Mouse (Mus musculus) neural tube, embryonic 11.5 days (tissue): ENCODE data around the gene Efcab6. TPM values are rescaled to one million over a fixed set of nuclear protein-coding genes. Genes with fewer than 3 reads are reported as not detected.

Source experiments
- ATAC-seq: fragments of 200-750 bp; cut with Nextera tagmentation; 2 replicates; pipeline ENCODE4 v1.8.0; 2017; ENCODE audit warnings: moderate number of reproducible peaks, mild to moderate bottlenecking, moderate TSS enrichment, moderate library complexity; ENCODE audit not compliant: insufficient read depth, low FRiP score, low TSS enrichment
- DNase-seq: peaks from one replicate; pipeline ENCODE4 v3.0.0-alpha.2; 2015; ENCODE audit warnings: low spot score
- H3K27ac ChIP-seq: fragments of 300-500 bp; sonication (generic); 2 replicates; pipeline ENCODE4 v1.5.1; 2014; ENCODE audit warnings: low read depth, mild to moderate bottlenecking, low read length
- H3K27me3 ChIP-seq: fragments of 300-500 bp; sonication (generic); 2 replicates; pipeline ENCODE4 v1.6.1; 2014; ENCODE audit warnings: mild to moderate bottlenecking, low read length, mixed read lengths; ENCODE audit not compliant: control insufficient read depth, insufficient read depth
- H3K36me3 ChIP-seq: fragments of 300-500 bp; sonication (generic); 2 replicates; pipeline ENCODE4 v1.6.1; 2014; ENCODE audit warnings: mild to moderate bottlenecking, low read length, moderate library complexity, mixed read lengths; ENCODE audit not compliant: control insufficient read depth, insufficient read depth
- H3K4me1 ChIP-seq: fragments of 300-500 bp; sonication (generic); 2 replicates; pipeline ENCODE4 v1.6.1; 2014; ENCODE audit warnings: low read length, mixed read lengths; ENCODE audit not compliant: control insufficient read depth, insufficient read depth
- H3K4me2 ChIP-seq: fragments of 300-500 bp; sonication (generic); 2 replicates; pipeline ENCODE4 v1.6.1; 2014; ENCODE audit warnings: low read depth, mild to moderate bottlenecking, moderate library complexity
- H3K4me3 ChIP-seq: fragments of 300-500 bp; sonication (generic); 2 replicates; pipeline ENCODE4 v1.5.1; 2014; ENCODE audit warnings: low read depth, low read length
- H3K9ac ChIP-seq: fragments of 300-500 bp; sonication (generic); 2 replicates; pipeline ENCODE4 v1.6.1; 2014; ENCODE audit warnings: mild to moderate bottlenecking, low read length
- H3K9me3 ChIP-seq: fragments of 300-500 bp; sonication (generic); 2 replicates; pipeline ENCODE4 v1.6.1; 2016; ENCODE audit warnings: low read length; ENCODE audit not compliant: control insufficient read depth
- WGBS: fragments of 180-500 bp; shearing (Covaris S2); extraction: QIAGEN DNeasy Blood & Tissue Kit; methylation state at CpG from one replicate; pipeline ENCODE4 v1.1.7; 2014; 5-methylcytosine and 5-hydroxymethylcytosine counted together
- polyA plus RNA-seq: library from polyadenylated mRNA; unstranded; fragments of >200 nt; fragmentation: Nextera tagmentation; extraction: Ambion mirVana; gene quantifications from 2 replicates; pipeline ENCODE4 v1.2.1, GENCODE M21; 2014

Gene Efcab6
- polyA plus RNA-seq, 1 experiment from 2014 or later: 0.41 TPM

DNA sequence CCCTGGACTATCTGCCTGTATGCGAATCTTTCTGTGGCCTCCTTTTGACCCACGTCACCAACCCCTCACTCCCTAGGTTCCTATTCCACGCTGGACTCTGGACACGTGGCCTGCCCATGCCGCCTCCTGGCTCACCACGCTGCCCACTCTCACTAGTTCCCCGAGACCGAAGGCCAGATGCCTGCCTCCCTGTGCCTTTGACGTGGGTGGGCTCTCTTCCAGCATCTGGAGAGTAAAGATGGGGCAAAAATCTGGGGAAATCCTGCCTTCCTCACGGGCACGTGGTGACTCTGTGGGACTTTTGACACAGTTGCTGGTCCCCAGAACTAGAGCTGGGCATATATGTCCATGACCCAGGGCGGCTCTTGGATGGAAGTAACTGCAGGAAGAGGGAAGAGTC is 222.8 kb downstream of the Efcab6 start:
- Histone ChIP-seq H3K4me3 (no peak overlapping the region), H3K4me1 (peaks cover 6% of the 10 kb centered on the region; the same call in 1 of the 2 replicates)

GRCm38 (mm10) chr15:83840950-83841719 is 224.0 kb downstream of the Efcab6 start:
- Histone ChIP-seq H3K9ac (no peak overlapping the region), H3K9me3 (no peaks in the 10 kb centered on the region), H3K36me3 (no peaks in the 10 kb centered on the region), H3K4me1 (peaks cover 6% of the 10 kb centered on the region; the same call in 1 of the 2 replicates), H3K27ac (no peak overlapping the region), H3K4me3 (no peak overlapping the region), H3K4me2 (no peak overlapping the region), H3K27me3 (no peaks in the 10 kb centered on the region)
- ATAC-seq (no peak), DNase-seq (no peak)
- 76% methylated on average over 10 of the region's 10 CpGs for WGBS

More for the DNA sequence above, 222.8 kb downstream of the Efcab6 start:
- ATAC-seq (no peak), DNase-seq (no peak)
- no peaks in the 10 kb centered on the region for H3K9me3 ChIP-seq
- H3K9ac ChIP-seq: no peak overlapping the region
- no peak overlapping the region for H3K4me2 ChIP-seq
- H3K36me3 ChIP-seq: no peaks in the 10 kb centered on the region
- no peaks in the 10 kb centered on the region for H3K27me3 ChIP-seq
- no peak overlapping the region for H3K27ac ChIP-seq
- WGBS: 84% methylated on average over 12 of the region's 12 CpGs

DNA sequence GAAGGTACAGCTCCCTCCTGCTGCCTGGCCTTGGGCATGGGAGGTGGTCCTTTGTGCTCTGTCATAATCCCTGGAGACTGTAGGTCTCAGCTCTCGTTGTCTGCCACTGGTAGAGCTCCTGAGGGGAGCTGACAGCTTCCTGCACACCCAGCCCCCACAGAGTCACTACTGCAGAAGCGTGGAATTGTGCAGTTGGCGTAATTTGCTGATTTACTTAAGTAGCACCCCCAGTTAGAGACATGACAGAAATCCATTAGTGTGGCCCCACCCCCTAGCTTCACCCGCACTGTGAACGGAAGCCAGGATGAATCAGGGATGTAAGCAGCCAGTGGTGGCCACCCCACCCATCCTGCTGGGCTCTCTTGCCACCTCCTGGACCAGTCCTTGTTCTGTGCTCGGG is 232.9 kb downstream of the Efcab6 start:
- Histone ChIP-seq H3K4me2 (no peak overlapping the region), H3K9ac (no peak overlapping the region), H3K9me3 (no peaks in the 10 kb centered on the region), H3K4me3 (no peak overlapping the region), H3K27me3 (no peaks in the 10 kb centered on the region), H3K27ac (no peak overlapping the region), H3K4me1 (no peaks in the 10 kb centered on the region), H3K36me3 (no peaks in the 10 kb centered on the region)
- WGBS: 73% methylated on average over 6 of the region's 6 CpGs
- DNase-seq (no peak), ATAC-seq (no peak)

- no peak overlapping the region for H3K27ac ChIP-seq
- no peaks in the 10 kb centered on the region for H3K36me3 ChIP-seq
- H3K4me2 ChIP-seq: no peak overlapping the region
- 68% methylated on average over 13 of the region's 13 CpGs for WGBS
- DNase-seq (no peak), ATAC-seq (no peak)
- no peak overlapping the region for H3K9ac ChIP-seq
- H3K4me1 ChIP-seq: no peaks in the 10 kb centered on the region
- no peaks in the 10 kb centered on the region for H3K9me3 ChIP-seq
- no peaks in the 10 kb centered on the region for H3K27me3 ChIP-seq
- no peak overlapping the region for H3K4me3 ChIP-seq
Observed at GRCm38 (mm10) chr15:83829226-83829625, 236.0 kb downstream of the Efcab6 start.

DNA sequence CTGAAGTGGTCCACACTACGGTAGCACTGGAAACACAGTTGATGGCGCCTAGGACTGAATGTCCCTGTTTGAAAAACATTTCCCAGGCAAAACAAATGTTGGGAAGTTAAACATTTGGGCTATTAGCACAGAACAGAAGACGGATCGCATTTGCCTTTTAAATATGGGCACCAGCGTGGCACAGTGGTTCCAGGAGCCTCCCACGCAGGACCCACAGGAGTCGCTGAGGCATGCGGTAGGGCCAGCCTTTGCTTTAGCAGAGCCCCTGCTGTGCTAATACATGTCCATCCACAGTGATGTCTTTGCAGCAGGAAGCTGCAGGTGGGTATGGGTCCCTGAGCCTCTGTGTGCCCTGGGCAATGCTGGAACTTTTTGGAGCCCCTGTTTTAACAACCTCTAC is 237.2 kb downstream of the Efcab6 start:
- 90% methylated on average over 8 of the region's 8 CpGs for WGBS
- H3K4me3 ChIP-seq: no peak overlapping the region
- H3K9me3 ChIP-seq: no peaks in the 10 kb centered on the region
- no peak overlapping the region for H3K27ac ChIP-seq
- DNase-seq: no peak
- no peaks in the 10 kb centered on the region for H3K36me3 ChIP-seq
- no peak for ATAC-seq
- H3K4me2 ChIP-seq: no peak overlapping the region
- no peak overlapping the region for H3K9ac ChIP-seq
- no peaks in the 10 kb centered on the region for H3K4me1 ChIP-seq
- H3K27me3 ChIP-seq: no peaks in the 10 kb centered on the region

Other genes with a start within 250 kb of the Efcab6 start
- 16.0 and 18.1 TPM in 2 replicates for gene Sult4a1, start 40.4 kb upstream of the Efcab6 start, polyA plus RNA-seq
- not detected in 2 replicates for gene Pnpla5, start 57.8 kb upstream of the Efcab6 start, polyA plus RNA-seq
- gene Pnpla3, start 102.5 kb upstream of the Efcab6 start, polyA plus RNA-seq: 0.29 and 0.97 TPM in 2 replicates
- 77.0 and 84.9 TPM in 2 replicates for gene Samm50, start 126.9 kb upstream of the Efcab6 start, polyA plus RNA-seq
- 10.4 and 12.1 TPM in 2 replicates for gene Parvb, start 166.7 kb upstream of the Efcab6 start, polyA plus RNA-seq